Mouse (Mus musculus) cerebellum, adult 8-10 months (tissue): ENCODE data around the gene Lypd3.

ENCODE experiments used
- DNase-seq: peaks from one replicate; pipeline ENCODE4 v3.0.0; 2022

Lypd3 gene

DNA sequence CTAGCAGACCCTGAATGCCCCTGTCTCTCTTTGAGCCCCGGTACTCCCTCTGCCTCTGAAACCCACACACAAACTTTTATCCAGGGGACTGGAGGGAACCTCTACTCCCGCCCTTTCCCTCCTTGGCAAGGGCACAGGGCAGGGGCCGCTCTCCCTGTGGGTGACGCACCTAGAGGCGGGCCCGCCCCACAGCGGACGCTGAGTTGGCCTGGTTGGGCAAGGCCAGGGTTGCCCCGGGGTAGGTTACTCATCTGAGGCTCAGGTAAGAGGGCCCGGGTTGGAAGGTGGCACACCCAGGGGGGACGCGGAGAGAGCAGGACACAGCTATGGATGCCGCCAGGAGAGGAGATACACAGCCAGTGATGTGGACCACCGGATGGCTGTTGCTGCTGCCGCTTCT is at the start of gene Lypd3:
Gene Lypd3, plus strand, starts transcription at position 287 of the 400 bp plus-strand sequence.
- no peak for DNase-seq

DNA sequence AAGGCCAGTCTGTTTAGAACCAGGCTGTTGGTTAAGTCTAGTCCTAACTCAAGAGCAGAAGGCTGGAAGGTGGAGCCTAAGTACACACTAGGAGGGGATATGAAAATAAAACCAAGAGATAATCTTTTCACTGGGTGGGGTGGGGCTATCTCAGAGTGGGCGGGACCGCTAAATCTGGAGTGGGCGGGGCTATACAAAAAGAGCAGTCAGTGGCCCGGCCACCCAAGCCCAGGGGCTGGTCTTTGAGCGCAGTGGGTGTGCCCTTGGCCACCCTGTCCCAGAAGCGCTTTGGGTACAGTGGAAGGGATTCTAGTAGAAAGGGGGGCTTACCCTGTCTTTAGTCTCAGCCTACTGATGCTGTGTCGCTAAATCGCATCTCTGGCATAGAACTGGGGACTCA is 49.5 kb upstream of the Lypd3 start:
- DNase-seq: no peak

- peak; percentile 27 for DNase-seq
These were observed 48.8 kb upstream of the Lypd3 start, which contains the start of the genes Ethe1 and Zfp575 for GRCm38 (mm10) chr7:24587330-24588105. Gene Ethe1, plus strand, starts transcription at chr7:24587543. Gene Zfp575, minus strand, starts transcription at chr7:24587641.

- no peak for DNase-seq
These were observed 48.0 kb upstream of the Lypd3 start for GRCm38 (mm10) chr7:24588336-24588735.

DNA sequence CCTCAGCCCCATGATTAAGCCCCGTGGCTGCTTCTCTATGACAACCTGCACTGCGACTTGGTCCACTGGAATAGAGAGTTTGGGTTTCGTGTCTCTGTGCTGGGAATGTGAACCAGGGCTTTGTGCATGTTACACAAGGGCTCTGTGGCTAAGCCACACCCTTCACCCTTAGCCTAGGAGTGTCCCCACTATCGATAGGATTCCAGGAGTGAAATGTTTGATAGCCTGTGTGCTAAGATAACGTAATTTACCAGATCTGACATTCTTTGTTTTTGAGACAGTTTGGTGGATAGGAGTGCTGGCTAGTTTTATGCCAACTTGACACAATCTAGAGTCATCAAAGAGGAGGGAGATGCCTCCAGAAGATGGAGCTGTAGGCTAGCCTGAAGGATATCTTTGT is 44.6 kb upstream of the Lypd3 start:
- no peak for DNase-seq

GRCm38 (mm10) chr7:24592163-24592562 is 44.2 kb upstream of the Lypd3 start:
- DNase-seq: no peak

DNA sequence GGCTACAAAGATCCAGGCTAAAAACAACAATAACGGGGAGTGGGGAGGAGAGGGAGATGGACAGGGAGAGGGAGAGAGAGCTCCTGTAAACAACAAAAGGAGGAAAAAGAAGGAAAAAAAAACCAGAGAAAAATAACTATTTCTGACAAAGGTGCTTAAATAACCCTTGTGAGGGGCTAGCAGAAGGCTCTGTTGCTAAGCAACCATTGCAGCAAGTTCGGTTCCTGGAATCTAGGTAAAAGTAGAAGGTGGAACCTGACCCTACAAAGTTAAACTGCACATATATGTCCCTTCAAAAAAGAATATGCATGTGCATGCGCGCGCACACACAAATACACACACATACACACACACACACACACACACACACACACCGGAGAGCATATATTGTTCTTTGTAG is 43.6 kb upstream of the Lypd3 start:
- DNase-seq: no peak

DNA sequence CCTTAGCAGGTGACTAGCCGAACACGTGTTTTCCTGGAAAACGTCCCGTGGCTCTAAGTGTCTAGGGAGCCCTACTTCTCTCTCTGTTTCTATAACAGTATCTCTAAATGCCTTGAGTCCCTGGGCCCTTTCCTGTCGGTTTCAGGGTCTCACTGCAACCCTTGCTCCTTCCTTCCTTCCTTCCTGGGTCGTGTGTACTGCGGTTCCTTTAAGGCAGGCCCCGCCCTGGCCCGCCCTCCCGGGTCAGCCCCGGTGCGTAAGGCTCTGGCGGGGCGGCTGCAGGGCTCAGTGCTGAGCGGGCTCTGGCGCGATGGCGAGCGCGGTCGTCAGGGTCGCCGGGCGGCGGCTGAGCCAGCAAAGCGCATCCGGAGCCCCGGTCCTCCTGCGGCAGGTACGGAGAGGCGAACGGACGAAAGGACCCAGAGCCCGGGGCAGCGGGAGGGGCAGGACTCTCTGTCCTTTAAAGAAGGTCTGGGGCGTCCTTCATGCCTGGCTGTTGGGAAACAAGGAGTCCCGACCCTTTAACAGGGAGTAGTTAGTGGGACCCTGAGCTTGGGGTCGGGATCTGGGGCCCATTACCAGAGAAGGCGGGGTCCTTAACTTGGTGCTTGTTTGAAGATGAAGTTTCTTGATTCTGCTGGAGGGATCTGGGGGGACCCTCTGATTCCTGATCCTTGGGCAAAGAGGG is 42.6 kb upstream of the Lypd3 start:
- DNase-seq: peak; percentile 67

- DNase-seq: no peak
These were observed 42.0 kb upstream of the Lypd3 start for GRCm38 (mm10) chr7:24594309-24594803.

GRCm38 (mm10) chr7:24595464-24595863 is 40.9 kb upstream of the Lypd3 start:
- no peak for DNase-seq

DNA sequence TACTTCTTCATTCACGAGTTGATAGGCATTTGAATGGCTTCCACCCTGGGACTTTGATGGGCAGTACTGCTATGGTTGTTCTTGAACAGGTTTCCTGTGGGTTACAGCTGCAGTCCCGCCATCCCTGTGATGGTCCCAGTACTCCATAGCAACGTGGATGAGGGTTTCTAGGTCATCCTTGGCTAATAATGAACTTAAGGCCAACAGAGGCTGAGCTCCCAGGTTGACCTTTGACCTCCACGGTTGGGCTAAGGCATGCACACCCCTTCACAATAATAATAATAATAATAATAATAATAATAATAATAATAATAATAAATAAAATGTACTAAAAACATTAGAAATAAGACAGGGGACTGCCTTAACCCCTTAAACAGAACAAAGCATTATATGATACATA is 38.2 kb upstream of the Lypd3 start:
- no peak for DNase-seq

- DNase-seq: no peak
These were observed 36.9 kb upstream of the Lypd3 start for GRCm38 (mm10) chr7:24599211-24600067.

DNA sequence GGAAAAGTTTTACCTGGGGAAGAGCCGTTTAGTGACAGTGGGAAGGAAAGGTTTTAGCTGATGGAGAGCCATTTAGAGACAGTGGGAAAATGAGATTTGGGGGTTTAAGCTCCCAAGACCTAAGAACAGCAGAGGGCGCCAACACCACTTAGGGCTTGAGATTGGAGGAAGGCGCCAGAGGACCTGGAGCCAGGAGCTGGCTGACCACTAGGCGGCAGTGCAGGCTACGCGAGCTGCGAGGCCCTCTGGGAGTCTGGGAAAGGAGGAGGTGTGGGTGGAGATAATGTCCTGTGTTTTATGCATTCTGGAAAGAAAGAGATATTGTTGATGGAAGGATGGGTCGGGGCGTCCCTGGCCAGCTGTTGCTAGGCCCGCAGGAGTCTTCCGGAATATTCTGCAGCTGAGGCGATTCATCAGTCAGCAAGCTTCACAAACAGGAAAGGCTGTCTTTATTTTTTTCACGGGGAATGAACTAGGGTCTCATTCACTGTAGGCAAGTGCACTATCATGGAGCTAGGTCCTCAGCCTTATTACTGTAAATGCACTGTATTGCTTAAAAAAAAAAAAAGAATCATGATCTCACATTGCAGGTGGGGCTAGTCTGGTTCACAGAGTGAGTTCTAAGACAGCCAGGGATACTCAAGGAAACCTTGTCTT is 35.3 kb upstream of the Lypd3 start:
- DNase-seq: peak; percentile 96

- DNase-seq: no peak
These were observed 30.8 kb upstream of the Lypd3 start for GRCm38 (mm10) chr7:24605561-24605960.

DNA sequence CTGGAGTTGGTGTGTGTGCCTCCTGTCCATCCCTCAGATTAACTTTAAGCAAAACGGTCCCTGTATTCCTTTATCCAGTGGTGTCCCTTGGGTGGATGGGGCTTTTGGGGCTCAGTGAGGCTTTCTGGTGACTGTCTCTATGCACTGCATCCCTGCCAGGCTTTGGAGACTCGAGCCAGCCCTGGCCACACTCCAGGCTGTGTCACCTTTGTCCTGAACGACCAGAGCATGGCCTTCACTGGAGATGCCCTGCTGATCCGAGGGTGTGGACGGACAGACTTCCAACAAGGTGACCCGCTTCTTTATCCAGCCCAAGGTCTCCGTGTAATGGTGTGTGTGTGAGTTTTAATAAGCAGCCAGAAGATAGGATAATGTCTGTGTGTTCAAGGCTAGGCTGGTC is 30.3 kb upstream of the Lypd3 start:
- no peak for DNase-seq

DNA sequence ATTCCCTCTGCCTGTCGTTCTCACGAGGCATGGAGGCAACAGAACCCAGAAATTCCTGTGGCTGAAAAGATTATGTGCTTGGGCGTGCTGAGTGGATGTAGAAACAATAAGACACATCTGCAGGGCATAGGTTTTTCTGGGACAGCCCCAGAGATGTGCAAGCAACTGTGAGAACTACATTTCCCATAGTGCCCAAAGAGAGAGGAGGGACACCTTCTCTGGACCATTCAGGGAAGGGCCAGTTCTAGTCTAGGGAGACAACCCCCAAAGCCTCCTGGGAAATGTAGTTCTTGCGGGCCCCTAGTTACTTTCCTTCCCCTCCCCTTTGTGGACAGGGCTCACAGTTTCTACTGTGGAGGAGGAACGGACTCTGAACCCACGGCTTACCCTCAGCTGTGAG is 28.3 kb upstream of the Lypd3 start:
- DNase-seq: no peak

- no peak for DNase-seq
These were observed 27.8 kb upstream of the Lypd3 start for GRCm38 (mm10) chr7:24608561-24608960.

DNA sequence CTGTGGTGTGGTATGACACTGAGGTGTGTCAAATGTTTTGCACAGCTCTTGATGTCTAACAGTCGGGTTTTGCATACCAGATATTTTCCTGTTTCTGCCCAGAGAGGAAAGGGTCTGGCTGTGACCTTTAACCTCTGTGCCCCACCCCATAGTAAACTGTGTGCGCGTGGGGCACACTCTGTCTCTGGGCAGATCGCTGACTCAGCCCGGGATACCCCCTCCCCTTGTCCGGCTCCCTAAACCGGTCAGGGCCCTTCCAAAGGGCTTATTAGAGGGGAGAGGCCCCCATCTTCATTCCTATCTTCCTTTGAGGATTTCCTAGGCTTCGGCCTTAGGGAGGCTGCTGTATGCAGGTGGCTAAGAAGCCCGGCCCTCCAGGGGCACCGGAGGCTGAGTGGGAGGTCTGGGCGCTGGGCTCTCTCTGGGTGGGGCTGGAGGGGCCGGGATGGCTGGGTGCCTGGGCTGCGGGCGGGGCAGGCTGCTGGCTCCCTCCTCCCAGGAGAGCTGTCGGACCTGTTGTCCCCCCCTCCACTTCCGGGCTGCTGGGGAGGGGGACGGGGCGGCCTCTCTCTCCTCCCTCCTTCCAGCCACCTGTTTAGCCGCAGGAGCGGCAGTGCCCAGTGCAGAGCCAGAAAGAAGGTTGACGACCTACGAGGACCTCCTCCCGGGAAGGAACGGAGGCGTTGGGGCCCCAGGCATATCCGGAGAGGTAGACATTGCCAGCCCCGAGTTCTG is 26.0 kb upstream of the Lypd3 start, which contains the start of gene Phldb3:
Gene Phldb3, plus strand, starts transcription at position 620 of the 735 bp plus-strand sequence.
- DNase-seq: no peak

DNA sequence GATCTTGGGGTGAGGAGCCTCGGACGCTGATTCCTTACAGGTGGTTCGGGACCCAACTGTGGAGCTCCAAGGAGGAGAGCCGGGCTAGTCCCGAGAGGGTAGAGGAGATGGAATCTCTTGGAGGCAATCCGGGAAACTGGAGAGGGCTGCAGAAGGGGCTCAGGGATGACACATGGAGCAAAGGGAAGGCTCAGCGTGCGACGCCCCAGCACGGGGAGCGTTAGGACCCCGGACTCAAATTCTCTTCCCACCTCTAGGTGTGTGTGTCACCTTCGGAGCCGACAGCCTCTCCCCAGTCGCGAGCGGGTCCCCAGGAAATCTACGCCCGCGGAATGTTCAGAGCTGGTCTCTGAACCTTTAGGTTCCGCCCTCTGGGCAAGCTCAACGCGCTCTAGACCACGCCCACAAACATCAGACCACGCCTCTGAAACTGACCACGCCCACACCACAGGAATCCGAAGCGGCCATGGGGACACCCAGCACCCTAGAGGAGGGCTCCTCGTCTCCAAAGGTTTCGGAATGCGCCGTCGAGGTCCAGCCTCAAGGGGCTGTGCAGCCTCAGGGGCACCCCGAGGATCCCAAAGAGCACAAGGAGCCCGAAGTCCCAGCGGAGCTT is 25.4 kb upstream of the Lypd3 start:
- DNase-seq: no peak

DNA sequence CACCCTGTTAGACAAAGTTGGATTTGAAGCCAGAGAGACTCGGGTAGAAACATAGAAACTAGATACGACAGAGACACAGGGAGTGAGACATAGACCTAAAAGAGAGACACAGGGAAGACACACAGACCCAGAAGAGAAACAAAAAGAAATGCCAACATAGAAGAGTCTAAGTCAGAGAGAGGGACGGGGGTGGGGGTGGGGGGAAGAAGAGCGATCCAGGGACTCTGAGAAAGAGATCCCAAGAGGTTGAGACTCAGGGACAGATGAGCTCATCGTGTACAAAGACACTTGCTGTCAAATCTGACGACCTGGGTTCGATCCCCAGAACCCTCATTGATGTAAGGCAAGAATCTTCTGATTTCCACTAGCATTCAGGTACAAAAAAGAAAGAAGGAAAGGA is 24.6 kb upstream of the Lypd3 start:
- no peak for DNase-seq

- no peak for DNase-seq
These were observed 23.9 kb upstream of the Lypd3 start for GRCm38 (mm10) chr7:24612308-24612910.
